Mouse (Mus musculus) left cerebral cortex, postnatal 14 days (tissue): Measurements from ENCODE around the gene Fmnl1. TPM values are rescaled to one million over a fixed set of nuclear protein-coding genes. Genes with fewer than 3 reads are reported as not detected.

Source experiments
- DNase-seq, 2 experiments: peaks; one replicate each; pipeline ENCODE4 v3.0.0; 2021 to 2022; ENCODE audit warnings: low spot score in 2 of 2, mixed read lengths in 1 of 2
- intact Hi-C: fragments of 180-260 bp; cut with DNase I; formaldehyde crosslinking; loops from one replicate; pipeline ENCODE4 v1.15.1; 2025
- total RNA-seq, 2 experiments: library from RNA; stranded (reverse); gene quantifications; 2 replicates each; pipeline ENCODE4 v1.2.3; 2021

Gene Fmnl1
- total RNA-seq, 2 experiments from 2014 or later: 132 to 143 TPM

DNA sequence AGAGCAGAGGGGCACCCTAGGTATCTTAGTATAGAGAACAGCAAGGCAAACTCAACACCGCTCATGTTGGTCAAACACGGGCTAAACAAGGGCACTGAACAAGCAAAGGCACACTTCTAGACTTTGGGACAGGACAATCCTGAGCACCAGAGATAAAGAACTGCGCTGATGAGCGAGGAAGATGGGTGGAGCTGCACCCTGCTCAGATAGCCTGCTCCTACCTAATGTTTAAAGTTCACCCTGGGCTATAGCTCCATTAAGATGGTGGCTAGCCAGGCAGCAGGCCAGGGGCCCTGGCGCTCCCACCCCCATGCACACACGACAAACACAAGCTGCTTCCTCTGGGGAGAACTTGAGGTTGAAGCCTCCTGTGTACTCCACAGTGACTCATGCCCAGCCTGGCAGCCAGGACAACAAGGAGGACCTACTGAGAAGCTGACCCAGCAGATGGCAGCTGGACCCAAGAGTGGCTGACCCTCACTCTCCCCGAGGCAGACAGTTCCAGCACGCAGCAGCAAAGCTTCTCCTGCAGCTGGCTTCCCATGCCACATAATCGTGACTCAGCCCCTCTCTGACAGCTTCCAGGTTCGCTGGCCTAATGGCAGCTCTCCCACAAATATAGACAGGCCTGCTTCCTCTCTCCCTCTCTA, 75.3 kb downstream of the Fmnl1 start:
- peak; percentile 45 to 72 for DNase-seq
- intact Hi-C loops: no loop called here

DNA sequence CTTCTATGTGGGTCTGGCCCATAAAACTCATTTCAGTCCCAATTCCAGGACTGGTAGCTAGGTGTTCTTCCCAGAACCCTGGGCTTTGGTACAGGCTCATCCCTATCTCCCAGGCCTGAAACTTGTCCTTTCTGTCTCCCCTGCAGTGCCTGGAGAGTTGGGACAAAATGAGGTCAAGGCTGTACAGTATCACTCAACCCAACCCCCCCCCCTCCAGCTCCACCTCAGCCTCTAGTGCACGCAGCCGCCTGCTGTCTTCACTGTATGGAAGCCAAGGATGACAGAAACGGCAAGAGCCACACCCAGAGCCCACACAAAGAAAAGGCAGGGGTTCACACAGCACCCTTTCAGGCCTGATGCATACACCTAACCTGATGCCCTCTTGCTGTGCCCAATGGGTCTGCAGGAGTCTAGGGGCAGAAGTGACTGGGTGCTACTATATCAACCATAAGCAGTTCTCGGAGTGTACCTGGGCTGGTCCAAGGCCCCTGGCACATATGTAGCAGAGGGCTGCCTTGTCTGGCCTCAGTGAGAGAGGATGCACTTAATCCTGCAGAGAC, 75.9 kb downstream of the Fmnl1 start:
- no peak for DNase-seq
- intact Hi-C loops: no loop called here

DNA sequence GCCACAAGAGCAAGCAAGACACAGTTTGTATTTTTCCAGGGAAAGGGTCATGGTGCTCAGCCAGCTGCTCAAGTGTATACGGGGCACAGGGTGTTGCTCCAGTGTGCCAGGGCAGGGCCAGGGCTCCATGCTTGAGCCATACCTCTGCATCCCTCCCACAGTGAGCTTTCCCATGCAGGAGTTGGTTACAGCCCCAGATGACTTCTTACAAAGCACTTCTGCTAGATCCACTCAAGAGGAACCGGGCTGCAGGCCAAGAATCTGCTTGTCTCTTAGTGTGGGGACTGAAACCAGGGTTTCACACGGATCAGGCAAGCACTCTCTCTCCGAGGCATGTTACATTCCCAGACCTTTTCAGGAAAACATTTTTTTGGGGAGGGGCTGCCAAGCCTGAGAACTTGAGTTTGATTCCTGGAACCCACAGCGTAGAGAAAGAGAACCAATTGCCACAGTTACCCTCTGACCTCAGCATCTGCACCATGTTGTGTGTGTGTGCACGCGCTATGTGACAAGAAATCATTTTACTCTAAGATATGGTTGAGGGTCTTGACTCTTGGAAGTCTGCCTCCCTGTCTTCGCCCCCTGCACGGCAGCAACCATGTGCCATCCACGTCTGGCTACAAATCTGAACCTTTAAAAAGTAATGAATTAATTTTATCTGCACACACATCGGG, 76.7 kb downstream of the Fmnl1 start:
- intact Hi-C loops: no loop called here

More for the DNA sequence above, 76.7 kb downstream of the Fmnl1 start:
- DNase-seq: peak; percentile 87 to 94

Other genes starting within 250 kb of the Fmnl1 start
- under 1 TPM; 0.57 to 0.93 TPM for gene Kif18b, start 246.0 kb upstream of the Fmnl1 start, total RNA-seq
- gene C1ql1, start 224.4 kb upstream of the Fmnl1 start, total RNA-seq: 10 to 100 TPM; 20.7 to 25.2 TPM
- 100 to 1,000 TPM; 105 to 107 TPM for gene Nmt1, start 142.9 kb upstream of the Fmnl1 start, total RNA-seq
- gene Dcakd, start 142.8 kb upstream of the Fmnl1 start, total RNA-seq: 10 to 100 TPM; 90.2 to 93.2 TPM
- gene Plcd3, start 69.4 kb upstream of the Fmnl1 start, total RNA-seq: 10 to 100 TPM; 14.1 to 14.7 TPM
- gene Acbd4, start 69.4 kb upstream of the Fmnl1 start, total RNA-seq: 10 to 100 TPM; 71.3 to 71.5 TPM
- gene Hexim1, start 54.9 kb upstream of the Fmnl1 start, total RNA-seq: 10 to 100 TPM; 43.7 to 45.4 TPM
- gene Hexim2, start 38.7 kb upstream of the Fmnl1 start, total RNA-seq: 10 to 100 TPM; 15.4 TPM
- gene 1700023F06Rik, start 37.5 kb downstream of the Fmnl1 start, total RNA-seq: 1 to 10 TPM; 2.3 TPM
- gene Spata32, start 47.3 kb downstream of the Fmnl1 start, total RNA-seq: 1 to 10 TPM; 1.0 to 1.2 TPM
- gene Map3k14, start 96.4 kb downstream of the Fmnl1 start, total RNA-seq: 1 to 10 TPM; 2.6 to 3.8 TPM
- gene Arhgap27, start 192.6 kb downstream of the Fmnl1 start, total RNA-seq: 10 to 100 TPM; 10.8 to 12.4 TPM
- gene Plekhm1, start 241.6 kb downstream of the Fmnl1 start, total RNA-seq: 10 to 100 TPM; 15.5 to 16.9 TPM